20 mouse cellular contexts compared by ENCODE assay signal in the genomic region with DNA sequence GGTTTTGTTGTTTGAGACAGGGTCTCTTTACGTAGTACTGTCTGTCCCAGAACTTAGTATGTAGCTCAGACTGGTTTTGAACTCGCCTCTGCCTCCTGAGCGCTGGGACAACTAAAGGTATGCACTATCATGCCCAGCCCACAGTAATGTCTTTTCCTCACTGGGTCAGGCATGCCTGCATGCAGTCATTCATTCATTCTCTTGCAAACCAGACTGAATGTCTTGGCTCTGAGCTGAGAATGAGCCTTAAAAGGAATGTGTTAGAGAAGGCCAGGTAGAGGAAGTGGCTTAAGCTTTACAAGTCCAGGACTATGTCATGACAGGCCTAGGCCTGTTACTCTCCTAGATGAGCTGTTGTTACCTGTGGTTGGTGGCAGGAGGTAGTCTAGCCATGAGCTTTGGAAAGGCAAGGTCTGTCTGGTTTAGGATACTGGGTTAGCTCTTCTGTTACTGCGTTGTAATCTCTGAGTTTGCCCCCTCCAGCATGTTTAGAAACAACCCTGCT. TPM values are rescaled to one million over a fixed set of nuclear protein-coding genes. Genes with fewer than 3 reads are reported as not detected.
DNase-seq lines count a peak whose midpoint lies in the region; TF ChIP-seq lines count a peak whose summit lies in the region.
"Had no signal": no experiment of that assay in that cellular context is flagged by ENCODE, and none has a peak within 500 bp of the region (broad histone marks: within the 10 kb centered on the region; RNA-seq: fewer than 3 reads in every experiment).

No protein-coding gene starts in this region.

- H3K27ac ChIP-seq in ES-Bruce4 (ENCODE audit: insufficient read depth, low read length): peak overlapping the region; percentile 60; the same call in 1 of the 2 replicates
- H3K27ac ChIP-seq: embryonic facial prominence, embryonic 10.5 days; embryonic facial prominence, embryonic 12.5 days; forebrain, embryonic 10.5 days; forebrain, embryonic 12.5 days had no signal

- no peaks in the 10 kb centered on the region for H3K27me3 ChIP-seq in ES-Bruce4 (ENCODE audit: control insufficient read depth, insufficient read depth, low read length, poor library complexity, severe bottlenecking)
- H3K27me3 ChIP-seq: embryonic facial prominence, embryonic 12.5 days; forebrain, embryonic 12.5 days; Patski had no signal

- DNase-seq in R1 (ENCODE audit: low read depth, low spot score): peak; percentile 56
- peak; percentile 89 for DNase-seq in fat pad, adult 2 months (ENCODE audit: extremely low read depth, low read depth, low spot score)
- no peak for DNase-seq in thymus, postnatal 4 days
- DNase-seq in frontal cortex, postnatal 25 days (ENCODE audit: low spot score in 2 of 2): no peak
- no peak for DNase-seq in kidney, adult 18-20 months
- DNase-seq: adrenal gland, adult 8-10 months; adrenal gland, postnatal 14 days; adrenal gland, postnatal 36 days; cerebellum, adult 11-12 months; cerebellum, adult 2 months; cerebellum, adult 9-10 months; cerebellum, postnatal 10 days; cerebellum, postnatal 25 days had no signal

- no peak overlapping the region for H3K4me3 ChIP-seq in ES-Bruce4 (ENCODE audit: low read depth, low read length)
- H3K4me3 ChIP-seq: embryonic facial prominence, embryonic 10.5 days; embryonic facial prominence, embryonic 12.5 days; forebrain, embryonic 10.5 days; forebrain, embryonic 12.5 days had no signal

- H3K9ac ChIP-seq in ES-Bruce4 (ENCODE audit: low read depth, poor library complexity, severe bottlenecking): no peak overlapping the region
- H3K9ac ChIP-seq: embryonic facial prominence, embryonic 12.5 days; forebrain, embryonic 12.5 days had no signal

- TF ChIP-seq CTCF in ES-Bruce4 (IDR thresholded peaks at IDR 0.05; ENCODE audit: low read depth, low read length): no peak

- peaks cover 35% of the 10 kb centered on the region for H3K36me3 ChIP-seq in ES-Bruce4 (ENCODE audit: control insufficient read depth, insufficient read depth, low read length, poor library complexity, severe bottlenecking)

- no peaks in the 10 kb centered on the region for H3K4me1 ChIP-seq in ES-Bruce4 (ENCODE audit: control insufficient read depth, insufficient read depth, low read length)
- H3K4me1 ChIP-seq: embryonic facial prominence, embryonic 10.5 days; embryonic facial prominence, embryonic 12.5 days; forebrain, embryonic 10.5 days; forebrain, embryonic 12.5 days had no signal

- no peak for TF ChIP-seq EP300 in ES-Bruce4 (IDR thresholded peaks at IDR 0.05; ENCODE audit: insufficient read depth, low read depth, low read length)

- no peak for TF ChIP-seq POLR2A in ES-Bruce4 (IDR thresholded peaks at IDR 0.05; ENCODE audit: insufficient read depth, low read length)

- no peaks in the 10 kb centered on the region for H3K9me3 ChIP-seq in ES-Bruce4 (replicated peaks; ENCODE audit: control insufficient read depth, insufficient read depth, low read length, poor library complexity, severe bottlenecking)
- H3K9me3 ChIP-seq: embryonic facial prominence, embryonic 10.5 days; embryonic facial prominence, embryonic 12.5 days; forebrain, embryonic 10.5 days; forebrain, embryonic 12.5 days; G1E had no signal

RNA-seq across cellular contexts. Expression of gene L3mbtl2, which starts 16.7 kb away (rescaled TPM):
- 49.3 and 50.3 TPM in 2 replicates for polyA plus RNA-seq in ES-Bruce4 (2011; ENCODE audit: insufficient read depth, insufficient read length, low read depth, missing spikeins)

RNA-seq across cellular contexts. Expression of gene Chadl, which starts 16.7 kb away (rescaled TPM):
- polyA plus RNA-seq in ES-Bruce4 (2011; ENCODE audit: insufficient read depth, insufficient read length, low read depth, missing spikeins): 1.0 and 1.1 TPM in 2 replicates
- polyA plus RNA-seq: G1E had no signal

Comparison
In these comparisons a context has a peak if more than half of its experiments do, and no peak if none do; other contexts are left out.
1. DNase-seq: peak in R1 (single experiment) and fat pad, adult 2 months (single experiment); none in thymus, postnatal 4 days (single experiment), frontal cortex, postnatal 25 days (0 of 2) and kidney, adult 18-20 months (single experiment).